Mouse (Mus musculus): Measurements from ENCODE around the gene Gm49387. TPM values are rescaled to one million over a fixed set of nuclear protein-coding genes. Genes with fewer than 3 reads are reported as not detected.

The Gm49387 gene
- polyA plus RNA-seq, 1 experiment from 2014 or later, result not detected

- H3K4me3 ChIP-seq (ENCODE audit: low read depth, low read length), result no peak overlapping the region
- DNase-seq (ENCODE audit: low spot score), result no peak
- H3K4me1 ChIP-seq (ENCODE audit: control insufficient read depth, insufficient read depth, low read length), result peaks cover 17% of the 10 kb centered on the region
- no peak overlapping the region for H3K27ac ChIP-seq (ENCODE audit: low read depth, low read length)
- H3K27me3 ChIP-seq (replicated peaks; ENCODE audit: control insufficient read depth, insufficient read depth, low read length), result no peaks in the 10 kb centered on the region
- no peak overlapping the region for H3K4me2 ChIP-seq (ENCODE audit: low read length)
- H3K36me3 ChIP-seq (ENCODE audit: control insufficient read depth, insufficient read depth, low read length), result 0 out of 2 replicates have a peak, but pooled peaks cover 7% of the 10 kb centered on the region
- no peak for ATAC-seq
- no peaks in the 10 kb centered on the region for H3K9me3 ChIP-seq (replicated peaks; ENCODE audit: control insufficient read depth, low read length)
- H3K9ac ChIP-seq (ENCODE audit: low read length), result 0 out of 2 replicates have a peak overlapping the region, but pooled peaks have one; percentile 25
- 49% methylated on average over 10 of the region's 10 CpGs for WGBS
These were observed 31.1 kb upstream of the Gm49387 start for GRCm38 (mm10) chr14:31671635-31672320.

GRCm38 (mm10) chr14:31669642-31670490 lies 29.2 kb upstream of the Gm49387 start:
- H3K9ac ChIP-seq (ENCODE audit: low read length), result no peak overlapping the region
- peak; percentile 78 for ATAC-seq
- WGBS, result 51% methylated on average over 15 of the region's 15 CpGs

GRCm38 (mm10) chr14:31669161-31669611 lies 28.5 kb upstream of the Gm49387 start:
- H3K9me3 ChIP-seq (replicated peaks; ENCODE audit: control insufficient read depth, low read length), result no peaks in the 10 kb centered on the region
- H3K9ac ChIP-seq (ENCODE audit: low read length), result no peak overlapping the region
- H3K36me3 ChIP-seq (ENCODE audit: control insufficient read depth, insufficient read depth, low read length), result 0 out of 2 replicates have a peak, but pooled peaks cover 7% of the 10 kb centered on the region
- peak; percentile 42 for DNase-seq (ENCODE audit: low spot score)
- peaks cover 23% of the 10 kb centered on the region for H3K4me1 ChIP-seq (ENCODE audit: control insufficient read depth, insufficient read depth, low read length)
- no peak overlapping the region for H3K4me3 ChIP-seq (ENCODE audit: low read depth, low read length)
- H3K4me2 ChIP-seq (ENCODE audit: low read length), result no peak overlapping the region
- H3K27me3 ChIP-seq (replicated peaks; ENCODE audit: control insufficient read depth, insufficient read depth, low read length), result no peaks in the 10 kb centered on the region
- H3K27ac ChIP-seq (ENCODE audit: low read depth, low read length), result peak overlapping the region; percentile 75; the same call in 1 of the 2 replicates
- peak; percentile 52 for ATAC-seq
- WGBS, result 62% methylated on average over 13 of the region's 13 CpGs

More at GRCm38 (mm10) chr14:31669642-31670490, 29.2 kb upstream of the Gm49387 start:
- Histone ChIP-seq H3K36me3 (ENCODE audit: control insufficient read depth, insufficient read depth, low read length) (0 out of 2 replicates have a peak, but pooled peaks cover 7% of the 10 kb centered on the region), H3K27ac (ENCODE audit: low read depth, low read length) (peak overlapping the region; percentile 75), H3K4me2 (ENCODE audit: low read length) (no peak overlapping the region), H3K9me3 (replicated peaks; ENCODE audit: control insufficient read depth, low read length) (no peaks in the 10 kb centered on the region), H3K4me3 (ENCODE audit: low read depth, low read length) (no peak overlapping the region), H3K4me1 (ENCODE audit: control insufficient read depth, insufficient read depth, low read length) (peaks cover 18% of the 10 kb centered on the region), H3K27me3 (replicated peaks; ENCODE audit: control insufficient read depth, insufficient read depth, low read length) (no peaks in the 10 kb centered on the region)
- peak; percentile 81 for DNase-seq (ENCODE audit: low spot score)

- H3K4me1 ChIP-seq (ENCODE audit: control insufficient read depth, insufficient read depth, low read length), result peaks cover 31% of the 10 kb centered on the region
- H3K27ac ChIP-seq (ENCODE audit: low read depth, low read length), result no peak overlapping the region; the same call in 1 of the 2 replicates
These were observed 27.6 kb upstream of the Gm49387 start for GRCm38 (mm10) chr14:31668326-31668725.

GRCm38 (mm10) chr14:31667741-31668140 lies 27.1 kb upstream of the Gm49387 start:
- WGBS, result 92% methylated on average over 6 of the region's 6 CpGs
- DNase-seq (ENCODE audit: low spot score) (no peak), ATAC-seq (no peak)
- Histone ChIP-seq H3K27me3 (replicated peaks; ENCODE audit: control insufficient read depth, insufficient read depth, low read length) (no peaks in the 10 kb centered on the region), H3K4me1 (ENCODE audit: control insufficient read depth, insufficient read depth, low read length) (peaks cover 36% of the 10 kb centered on the region), H3K9me3 (replicated peaks; ENCODE audit: control insufficient read depth, low read length) (no peaks in the 10 kb centered on the region), H3K4me3 (ENCODE audit: low read depth, low read length) (no peak overlapping the region), H3K36me3 (ENCODE audit: control insufficient read depth, insufficient read depth, low read length) (0 out of 2 replicates have a peak, but pooled peaks cover 7% of the 10 kb centered on the region), H3K4me2 (ENCODE audit: low read length) (no peak overlapping the region), H3K27ac (ENCODE audit: low read depth, low read length) (no peak overlapping the region), H3K9ac (ENCODE audit: low read length) (no peak overlapping the region)

More at GRCm38 (mm10) chr14:31668326-31668725, 27.6 kb upstream of the Gm49387 start:
- ATAC-seq (no peak), DNase-seq (ENCODE audit: low spot score) (no peak)
- H3K9me3 ChIP-seq (replicated peaks; ENCODE audit: control insufficient read depth, low read length), result no peaks in the 10 kb centered on the region
- no peak overlapping the region for H3K4me3 ChIP-seq (ENCODE audit: low read depth, low read length)
- no peaks in the 10 kb centered on the region for H3K27me3 ChIP-seq (replicated peaks; ENCODE audit: control insufficient read depth, insufficient read depth, low read length)
- WGBS, result 86% methylated on average over 13 of the region's 13 CpGs
- H3K9ac ChIP-seq (ENCODE audit: low read length), result no peak overlapping the region
- 0 out of 2 replicates have a peak, but pooled peaks cover 7% of the 10 kb centered on the region for H3K36me3 ChIP-seq (ENCODE audit: control insufficient read depth, insufficient read depth, low read length)
- H3K4me2 ChIP-seq (ENCODE audit: low read length), result no peak overlapping the region

GRCm38 (mm10) chr14:31666931-31667705 lies 26.4 kb upstream of the Gm49387 start:
- Histone ChIP-seq H3K27ac (ENCODE audit: low read depth, low read length) (no peak overlapping the region), H3K4me1 (ENCODE audit: control insufficient read depth, insufficient read depth, low read length) (peaks cover 43% of the 10 kb centered on the region), H3K27me3 (replicated peaks; ENCODE audit: control insufficient read depth, insufficient read depth, low read length) (no peaks in the 10 kb centered on the region), H3K36me3 (ENCODE audit: control insufficient read depth, insufficient read depth, low read length) (0 out of 2 replicates have a peak, but pooled peaks cover 7% of the 10 kb centered on the region), H3K4me2 (ENCODE audit: low read length) (no peak overlapping the region), H3K4me3 (ENCODE audit: low read depth, low read length) (no peak overlapping the region), H3K9me3 (replicated peaks; ENCODE audit: control insufficient read depth, low read length) (no peaks in the 10 kb centered on the region), H3K9ac (ENCODE audit: low read length) (no peak overlapping the region)
- no peak for DNase-seq (ENCODE audit: low spot score)
- WGBS, result 94% methylated on average over 28 of the region's 28 CpGs
- ATAC-seq, result no peak

- Histone ChIP-seq H3K36me3 (ENCODE audit: control insufficient read depth, insufficient read depth, low read length) (0 out of 2 replicates have a peak, but pooled peaks cover 7% of the 10 kb centered on the region), H3K27me3 (replicated peaks; ENCODE audit: control insufficient read depth, insufficient read depth, low read length) (no peaks in the 10 kb centered on the region), H3K9ac (ENCODE audit: low read length) (no peak overlapping the region), H3K4me2 (ENCODE audit: low read length) (no peak overlapping the region), H3K9me3 (replicated peaks; ENCODE audit: control insufficient read depth, low read length) (no peaks in the 10 kb centered on the region), H3K4me1 (ENCODE audit: control insufficient read depth, insufficient read depth, low read length) (peaks cover 47% of the 10 kb centered on the region), H3K4me3 (ENCODE audit: low read depth, low read length) (no peak overlapping the region), H3K27ac (ENCODE audit: low read depth, low read length) (no peak overlapping the region)
- ATAC-seq (no peak), DNase-seq (ENCODE audit: low spot score) (no peak)
- WGBS, result 82% methylated on average over 4 of the region's 4 CpGs
These were observed 24.9 kb upstream of the Gm49387 start for GRCm38 (mm10) chr14:31665566-31665940.

GRCm38 (mm10) chr14:31664903-31665565 lies 24.4 kb upstream of the Gm49387 start:
- Histone ChIP-seq H3K9me3 (replicated peaks; ENCODE audit: control insufficient read depth, low read length) (no peaks in the 10 kb centered on the region), H3K36me3 (ENCODE audit: control insufficient read depth, insufficient read depth, low read length) (0 out of 2 replicates have a peak, but pooled peaks cover 7% of the 10 kb centered on the region), H3K9ac (ENCODE audit: low read length) (no peak overlapping the region), H3K27ac (ENCODE audit: low read depth, low read length) (peak overlapping the region; percentile 98; the same call in 1 of the 2 replicates), H3K4me2 (ENCODE audit: low read length) (no peak overlapping the region), H3K4me1 (ENCODE audit: control insufficient read depth, insufficient read depth, low read length) (peaks cover 46% of the 10 kb centered on the region), H3K4me3 (ENCODE audit: low read depth, low read length) (no peak overlapping the region), H3K27me3 (replicated peaks; ENCODE audit: control insufficient read depth, insufficient read depth, low read length) (no peaks in the 10 kb centered on the region)
- no peak for ATAC-seq
- DNase-seq (ENCODE audit: low spot score), result no peak
- WGBS, result 74% methylated on average over 12 of the region's 12 CpGs

Measured in forebrain, embryonic 14.5 days (tissue).